Mouse (Mus musculus) neural tube, embryonic 11.5 days (tissue): ENCODE measurements around the gene Slc24a3. TPM values are rescaled to one million over a fixed set of nuclear protein-coding genes. Genes with fewer than 3 reads are reported as not detected.

Experiments used
- ATAC-seq: fragments of 200-750 bp; cut with Nextera tagmentation; 2 replicates; pipeline ENCODE4 v1.8.0; 2017; ENCODE audit warnings: moderate number of reproducible peaks, mild to moderate bottlenecking, moderate TSS enrichment, moderate library complexity; ENCODE audit not compliant: insufficient read depth, low FRiP score, low TSS enrichment
- DNase-seq: peaks from one replicate; pipeline ENCODE4 v3.0.0-alpha.2; 2015; ENCODE audit warnings: low spot score
- H3K27ac ChIP-seq: fragments of 300-500 bp; sonication (generic); 2 replicates; pipeline ENCODE4 v1.5.1; 2014; ENCODE audit warnings: low read depth, mild to moderate bottlenecking, low read length
- H3K27me3 ChIP-seq: fragments of 300-500 bp; sonication (generic); 2 replicates; pipeline ENCODE4 v1.6.1; 2014; ENCODE audit warnings: mild to moderate bottlenecking, low read length, mixed read lengths; ENCODE audit not compliant: control insufficient read depth, insufficient read depth
- H3K36me3 ChIP-seq: fragments of 300-500 bp; sonication (generic); 2 replicates; pipeline ENCODE4 v1.6.1; 2014; ENCODE audit warnings: mild to moderate bottlenecking, low read length, moderate library complexity, mixed read lengths; ENCODE audit not compliant: control insufficient read depth, insufficient read depth
- H3K4me1 ChIP-seq: fragments of 300-500 bp; sonication (generic); 2 replicates; pipeline ENCODE4 v1.6.1; 2014; ENCODE audit warnings: low read length, mixed read lengths; ENCODE audit not compliant: control insufficient read depth, insufficient read depth
- H3K4me2 ChIP-seq: fragments of 300-500 bp; sonication (generic); 2 replicates; pipeline ENCODE4 v1.6.1; 2014; ENCODE audit warnings: low read depth, mild to moderate bottlenecking, moderate library complexity
- H3K4me3 ChIP-seq: fragments of 300-500 bp; sonication (generic); 2 replicates; pipeline ENCODE4 v1.5.1; 2014; ENCODE audit warnings: low read depth, low read length
- H3K9ac ChIP-seq: fragments of 300-500 bp; sonication (generic); 2 replicates; pipeline ENCODE4 v1.6.1; 2014; ENCODE audit warnings: mild to moderate bottlenecking, low read length
- H3K9me3 ChIP-seq: fragments of 300-500 bp; sonication (generic); 2 replicates; pipeline ENCODE4 v1.6.1; 2016; ENCODE audit warnings: low read length; ENCODE audit not compliant: control insufficient read depth
- WGBS: fragments of 180-500 bp; shearing (Covaris S2); extraction: QIAGEN DNeasy Blood & Tissue Kit; methylation state at CpG from one replicate; pipeline ENCODE4 v1.1.7; 2014; 5-methylcytosine and 5-hydroxymethylcytosine counted together
- polyA plus RNA-seq: library from polyadenylated mRNA; unstranded; fragments of >200 nt; fragmentation: Nextera tagmentation; extraction: Ambion mirVana; gene quantifications from 2 replicates; pipeline ENCODE4 v1.2.1, GENCODE M21; 2014

Slc24a3 gene
- polyA plus RNA-seq, 1 experiment from 2014 or later = 6.2 TPM

DNA sequence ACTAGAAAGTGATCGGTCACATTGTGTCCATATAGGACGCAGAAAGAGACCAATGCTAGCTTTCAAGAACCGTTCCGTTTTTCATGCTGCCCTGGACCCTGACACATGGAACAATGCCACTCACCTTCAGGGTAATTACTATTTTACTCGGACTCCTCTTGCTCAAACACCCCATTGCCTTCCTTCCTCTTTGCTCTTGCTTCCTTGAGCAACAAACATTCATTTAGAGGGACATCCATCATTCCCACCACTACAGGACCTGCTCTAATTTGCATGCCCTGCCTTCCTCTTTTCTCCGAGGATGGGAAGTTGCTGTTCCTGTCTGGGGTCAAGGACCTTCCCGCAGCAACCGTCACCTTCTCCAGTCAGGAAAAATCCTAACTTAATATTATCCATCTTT, 517.3 kb downstream of the Slc24a3 start:
- no peak overlapping the region for H3K9ac ChIP-seq
- H3K27ac ChIP-seq = no peak overlapping the region
- no peaks in the 10 kb centered on the region for H3K36me3 ChIP-seq
- no peaks in the 10 kb centered on the region for H3K9me3 ChIP-seq
- WGBS = 78% methylated on average over 8 of the region's 8 CpGs
- no peak overlapping the region for H3K4me2 ChIP-seq
- H3K27me3 ChIP-seq = no peaks in the 10 kb centered on the region
- H3K4me3 ChIP-seq = no peak overlapping the region
- DNase-seq = no peak
- H3K4me1 ChIP-seq = no peaks in the 10 kb centered on the region
- ATAC-seq = no peak

- H3K9ac ChIP-seq = no peak overlapping the region
- no peaks in the 10 kb centered on the region for H3K27me3 ChIP-seq
- H3K4me3 ChIP-seq = no peak overlapping the region
- H3K27ac ChIP-seq = no peak overlapping the region
- H3K36me3 ChIP-seq = no peaks in the 10 kb centered on the region
- no peak overlapping the region for H3K4me2 ChIP-seq
- 78% methylated on average over 4 of the region's 4 CpGs for WGBS
- ATAC-seq (no peak), DNase-seq (no peak)
- H3K9me3 ChIP-seq = no peaks in the 10 kb centered on the region
- no peaks in the 10 kb centered on the region for H3K4me1 ChIP-seq
These were observed 518.5 kb downstream of the Slc24a3 start for GRCm38 (mm10) chr2:145686017-145686416.

- H3K27ac ChIP-seq = no peak overlapping the region
- no peaks in the 10 kb centered on the region for H3K9me3 ChIP-seq
- H3K36me3 ChIP-seq = no peaks in the 10 kb centered on the region
- H3K4me2 ChIP-seq = no peak overlapping the region
- 89% methylated on average over 10 of the region's 10 CpGs for WGBS
- DNase-seq (no peak), ATAC-seq (no peak)
- no peaks in the 10 kb centered on the region for H3K4me1 ChIP-seq
- no peak overlapping the region for H3K4me3 ChIP-seq
- no peaks in the 10 kb centered on the region for H3K27me3 ChIP-seq
- no peak overlapping the region for H3K9ac ChIP-seq
These were observed 523.9 kb downstream of the Slc24a3 start for GRCm38 (mm10) chr2:145691367-145692009.
